Mouse (Mus musculus) adrenal gland, adult (tissue): Measurements from ENCODE around the gene Ankef1.

Experiments
- DNase-seq, 2 experiments: peaks; one replicate each; pipeline ENCODE4 v3.0.0; 2022 to 2023; ENCODE audit warnings: low spot score in 1 of 2; ENCODE audit not compliant: inconsistent age in 2 of 2

Ankef1 gene

DNA sequence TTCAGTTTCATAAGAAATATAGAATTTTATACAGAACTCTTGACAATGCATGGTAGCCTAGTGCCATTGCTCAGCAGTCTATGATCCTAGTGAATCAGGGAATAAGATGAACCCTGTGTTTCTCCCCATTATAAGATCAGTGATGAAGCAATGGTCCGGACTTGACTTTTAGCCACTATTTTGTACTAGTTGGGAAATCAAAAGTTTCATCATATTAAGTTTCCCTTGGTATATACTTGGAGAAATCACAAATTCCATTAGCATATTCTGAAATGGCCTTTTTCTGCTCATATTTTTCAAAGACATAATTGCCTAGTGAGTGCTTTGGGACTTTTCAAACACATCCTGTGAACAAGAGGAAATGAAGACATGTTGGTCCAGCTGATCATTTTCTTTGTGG, at the start of gene Ankef1:
Gene Ankef1, plus strand, starts transcription at position 260 of the 400 bp plus-strand sequence.
- peak in 1 of 2 experiments; percentile 42 for DNase-seq

DNA sequence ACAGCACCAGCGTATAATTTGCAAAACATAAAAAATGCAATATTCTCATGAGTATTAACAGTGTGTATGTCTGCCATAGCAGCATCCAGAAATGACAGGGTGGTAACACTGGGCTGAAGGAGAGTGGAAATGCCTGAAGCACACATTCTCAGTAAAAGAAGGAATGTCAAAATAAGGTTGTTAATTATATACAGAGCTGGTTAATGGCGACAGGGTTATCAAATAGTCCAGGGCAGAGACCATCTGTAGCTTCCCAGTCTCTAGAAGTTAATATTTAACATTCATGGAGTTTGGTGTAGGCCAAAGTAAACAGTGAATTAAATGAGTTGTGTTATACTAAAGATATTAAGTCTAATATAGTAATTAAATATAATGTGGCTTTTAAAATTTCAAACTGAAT, 45.2 kb upstream of the Ankef1 start:
- no peak for DNase-seq

DNA sequence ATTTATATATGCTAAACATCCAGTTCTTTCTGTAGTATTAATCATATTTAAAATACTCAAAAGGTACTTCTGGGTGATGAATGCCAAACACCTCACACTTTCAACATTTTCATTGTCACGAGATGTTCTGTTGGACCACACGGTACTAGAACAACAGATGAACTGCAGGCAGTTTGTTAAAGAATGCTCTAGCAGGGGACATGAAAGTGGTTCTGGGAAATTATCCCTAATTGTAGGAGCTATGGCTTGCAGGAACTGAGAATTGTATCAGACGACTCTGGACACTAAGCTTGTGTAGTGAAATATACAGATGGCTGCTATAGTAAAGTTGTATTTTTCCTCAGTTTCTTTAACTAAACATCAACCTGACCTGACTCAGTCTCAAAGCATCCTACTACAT, 44.8 kb upstream of the Ankef1 start:
- no peak for DNase-seq

DNA sequence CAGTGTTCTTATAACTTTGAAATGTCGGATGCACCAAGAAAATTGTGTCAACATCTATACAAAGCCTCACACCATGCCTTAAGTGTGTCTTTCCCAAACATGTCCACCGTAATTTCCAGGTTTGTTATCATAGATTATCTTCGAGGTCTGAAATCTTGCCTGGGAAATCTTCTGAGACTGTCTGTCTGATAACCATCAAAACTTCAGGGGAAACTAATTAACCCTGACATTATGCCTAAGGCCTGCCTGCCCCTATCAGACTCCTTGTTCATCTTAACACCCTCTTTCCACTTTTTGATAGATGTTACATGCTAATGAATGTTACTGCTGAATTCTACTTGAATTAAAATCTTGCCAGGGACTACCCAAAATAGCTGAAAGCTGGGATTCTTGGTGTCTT, 24.1 kb upstream of the Ankef1 start:
- DNase-seq = no peak

DNA sequence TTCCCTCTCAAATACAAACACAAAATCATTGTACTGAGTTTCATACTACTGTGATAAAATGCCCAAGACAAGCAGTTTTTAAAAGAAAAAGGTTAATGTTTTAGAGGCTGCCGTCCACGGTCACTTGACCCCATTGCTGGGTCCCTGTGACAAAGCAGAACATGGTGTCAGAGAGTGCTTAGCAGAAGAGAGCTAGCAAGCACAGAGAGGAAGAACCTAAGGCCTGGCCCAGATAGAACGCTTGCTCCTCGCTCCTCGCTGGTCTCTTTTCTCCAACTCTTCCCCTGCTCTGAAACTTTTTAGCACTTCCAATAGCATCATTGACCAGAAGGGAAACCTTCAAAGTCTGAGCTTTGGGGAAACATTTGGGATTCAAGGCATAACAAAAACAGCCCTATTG, 19.4 kb upstream of the Ankef1 start:
- DNase-seq = no peak

DNA sequence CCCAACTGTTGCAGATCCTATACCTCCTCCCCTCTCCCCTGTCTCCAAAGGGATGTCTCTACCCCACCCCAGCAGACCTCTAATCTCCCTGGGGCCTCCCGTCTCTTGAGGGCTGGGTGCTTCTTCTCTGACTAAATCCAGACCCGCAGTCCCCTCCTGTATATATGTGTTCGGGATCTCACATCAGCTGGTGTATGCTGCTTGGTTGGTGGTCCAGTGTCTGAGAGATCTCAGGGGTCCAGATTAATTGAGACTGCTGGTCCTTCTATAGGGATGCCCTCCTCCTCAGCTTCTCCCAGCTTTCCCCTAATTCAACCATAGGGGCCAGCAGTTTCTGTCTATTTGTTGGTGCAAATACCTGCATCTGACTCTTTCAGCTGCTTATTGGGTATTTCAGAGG, 18.7 kb upstream of the Ankef1 start:
- no peak for DNase-seq

DNA sequence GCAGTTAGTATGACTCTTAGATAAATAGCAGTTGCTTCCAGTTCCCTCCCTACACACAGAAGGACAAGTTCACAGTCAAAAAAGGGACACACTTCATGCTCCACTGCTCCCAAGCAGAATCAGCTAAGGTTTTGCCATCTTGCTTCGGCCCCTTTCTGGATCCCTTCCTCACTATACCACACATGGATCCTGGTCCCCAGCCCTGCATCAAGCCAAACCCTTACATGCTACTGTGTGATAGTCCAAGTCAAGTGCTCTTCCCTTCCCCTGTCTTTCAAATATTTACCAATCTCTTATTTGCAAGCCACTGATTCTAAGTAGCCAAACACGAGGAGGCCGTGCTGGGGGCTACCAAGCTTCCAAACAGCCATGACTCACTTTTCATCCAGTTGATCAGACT, 16.8 kb upstream of the Ankef1 start:
- DNase-seq = no peak

DNA sequence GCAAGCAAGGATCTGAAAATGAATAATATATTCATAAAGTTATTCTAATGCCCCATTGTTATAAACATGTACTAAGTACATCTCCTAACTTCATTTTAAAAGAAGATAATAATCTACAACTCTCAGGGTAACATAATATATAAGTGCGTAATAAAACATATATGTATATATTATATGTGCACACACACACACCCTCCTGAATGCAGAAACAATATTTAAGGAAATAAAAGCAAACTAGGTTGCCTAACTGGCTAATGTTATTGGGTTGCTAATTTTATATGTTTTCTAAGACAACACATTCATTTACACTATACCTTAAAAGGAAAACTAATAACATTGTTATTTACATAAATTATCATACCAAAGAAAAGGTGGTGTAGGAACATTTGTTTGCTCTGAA, 16.3 kb upstream of the Ankef1 start:
- DNase-seq = no peak

DNA sequence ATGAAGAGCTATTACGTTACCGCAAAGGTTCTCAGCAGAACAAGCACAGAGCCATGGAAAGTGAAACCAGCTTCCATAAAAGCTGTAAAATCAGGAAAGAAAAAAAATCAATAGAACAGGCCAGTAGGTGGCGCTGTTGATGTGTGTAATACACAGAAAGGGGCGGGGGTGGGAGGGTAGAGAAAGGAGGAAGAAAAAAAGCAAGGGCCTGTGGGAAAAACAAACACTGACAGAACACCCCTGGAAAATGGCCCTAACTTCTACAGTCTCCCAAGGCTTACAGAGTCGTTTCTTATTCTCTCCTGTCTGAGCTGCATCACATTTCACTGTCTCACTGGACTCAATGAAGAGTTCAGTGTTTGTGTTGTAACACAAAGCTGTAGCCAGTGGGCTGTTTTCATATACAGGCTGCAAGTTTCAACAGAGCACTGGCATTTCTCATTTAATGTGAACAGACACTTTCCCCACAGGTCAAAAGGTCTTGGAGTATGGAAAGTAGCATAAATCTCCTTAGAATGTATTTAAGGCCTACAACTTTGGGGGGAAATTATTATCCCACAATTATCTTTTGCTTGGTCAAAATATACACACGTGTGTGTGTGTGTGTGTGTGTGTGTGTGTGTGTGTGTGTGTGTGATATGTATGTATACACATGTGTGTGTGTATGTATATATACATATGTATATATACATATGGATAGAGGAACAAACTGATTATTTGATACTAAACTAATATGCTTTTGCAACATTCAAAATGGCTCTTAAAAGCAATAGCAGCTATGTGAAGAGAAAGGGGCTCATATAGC, 15.7 kb upstream of the Ankef1 start:
- peak; percentile 33 to 85 for DNase-seq

DNA sequence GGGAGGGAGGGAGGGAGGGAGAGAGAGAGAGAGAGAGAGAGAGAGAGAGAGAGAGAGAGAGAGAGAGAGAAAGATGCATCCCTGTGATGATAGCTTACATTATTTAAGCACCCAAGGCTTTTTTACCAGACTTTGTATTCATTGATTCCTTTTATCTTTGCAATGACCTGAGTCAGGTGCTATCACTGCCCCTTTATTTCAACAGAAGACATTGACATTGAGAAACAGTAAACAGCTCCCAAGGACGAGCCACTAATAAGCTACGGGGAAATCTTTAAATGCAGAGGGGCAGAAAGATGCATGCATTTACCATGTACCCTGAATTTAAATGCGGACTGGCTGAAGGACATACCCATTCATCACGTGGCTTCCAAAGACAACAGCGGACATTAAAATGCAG, 14.7 kb upstream of the Ankef1 start:
- peak in 1 of 2 experiments; percentile 27 for DNase-seq

DNA sequence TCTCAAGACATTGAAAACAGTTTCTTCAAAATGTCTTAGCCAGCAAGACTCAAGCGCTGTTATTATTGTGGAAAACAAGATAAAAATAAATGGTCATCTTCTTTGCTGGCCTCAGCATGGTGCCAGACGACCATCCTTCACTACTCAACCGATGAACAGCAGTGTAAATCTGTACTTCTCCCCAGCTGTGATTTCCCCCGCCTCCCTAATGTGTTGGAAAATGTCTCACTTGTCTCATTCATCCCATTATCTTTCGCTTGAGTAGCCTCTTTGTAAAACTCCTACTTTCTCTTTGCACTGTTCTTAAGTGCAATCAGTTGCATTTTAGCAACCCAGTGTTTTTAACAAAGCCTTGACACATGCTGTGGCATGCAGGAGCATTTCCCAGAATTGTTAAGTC, 9.4 kb downstream of the Ankef1 start:
- no peak for DNase-seq

DNA sequence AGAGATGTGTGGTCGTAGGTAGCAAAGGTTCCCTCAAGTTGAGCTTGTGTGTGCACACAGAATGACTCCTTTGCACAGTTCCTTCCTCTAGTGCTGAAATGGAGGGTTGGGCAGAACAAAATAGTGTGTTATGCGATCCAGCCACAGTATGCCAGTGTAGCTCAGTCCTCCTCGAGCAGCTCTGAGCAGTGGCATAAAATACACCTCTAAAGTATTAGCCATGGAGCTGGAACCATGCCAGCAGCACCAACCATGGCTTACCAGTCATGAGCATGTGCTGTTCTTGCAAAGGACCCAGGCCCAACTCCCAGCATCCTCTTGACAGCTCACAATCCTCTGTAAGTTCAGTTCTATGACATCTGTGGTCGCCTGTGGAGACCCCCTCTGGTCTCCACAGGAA, 10.0 kb downstream of the Ankef1 start:
- DNase-seq = no peak

DNA sequence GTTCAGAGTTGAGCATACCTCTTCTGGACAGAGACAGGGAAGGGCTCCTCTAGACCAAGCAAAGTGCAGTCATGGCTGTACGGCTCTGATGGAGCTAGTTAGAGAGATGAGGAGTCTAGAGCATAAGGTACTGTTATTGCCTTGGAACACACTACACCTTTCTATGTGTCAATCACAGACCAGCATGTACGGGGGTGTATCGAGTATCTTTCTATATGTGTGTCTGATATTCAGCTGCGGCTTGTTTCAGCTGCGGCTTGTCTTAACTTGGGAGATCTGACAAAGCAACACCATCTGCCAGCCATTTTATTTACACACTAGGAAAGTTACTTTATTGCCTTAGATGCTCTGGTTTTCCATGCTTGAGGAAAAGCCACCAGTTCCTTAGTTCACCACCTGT, 11.1 kb downstream of the Ankef1 start:
- no peak for DNase-seq

DNA sequence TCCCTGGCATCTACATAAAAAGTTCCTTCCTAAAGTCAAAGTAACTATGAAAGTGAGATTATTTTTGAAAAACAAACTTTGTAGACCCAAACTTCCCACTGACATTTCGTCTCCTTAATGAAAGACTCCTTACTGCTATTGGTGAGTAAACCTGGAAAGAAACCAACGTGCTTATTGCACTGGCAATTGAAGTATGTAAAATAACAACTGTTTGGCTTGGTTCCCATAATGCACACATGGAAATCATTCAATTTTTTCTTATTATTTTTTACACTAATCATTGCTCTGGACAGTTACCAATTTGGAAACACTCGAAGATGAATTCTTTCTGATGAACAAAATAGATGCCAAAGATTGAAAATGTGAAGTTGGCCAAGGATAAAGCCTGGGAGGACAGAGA, 12.1 kb downstream of the Ankef1 start:
- no peak for DNase-seq

DNA sequence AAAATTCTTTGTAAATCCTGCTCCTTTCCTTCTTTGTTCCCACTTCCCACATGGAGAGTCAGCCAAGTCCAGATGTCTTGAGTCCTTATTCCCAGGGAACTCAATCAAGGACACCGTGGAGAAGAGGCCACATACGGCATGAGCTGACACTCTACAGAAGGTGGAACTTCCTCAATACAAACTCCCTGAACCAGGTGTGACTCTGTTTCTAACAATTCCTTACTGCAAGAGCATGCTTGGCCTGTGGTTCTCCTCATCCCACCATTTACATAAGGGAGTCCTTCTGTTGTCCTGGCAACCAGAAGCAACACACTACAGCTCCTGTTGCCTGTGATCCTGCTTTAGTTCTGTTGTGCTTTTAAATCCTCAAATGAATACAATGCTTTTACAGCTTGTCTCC, 13.8 kb downstream of the Ankef1 start:
- DNase-seq = no peak

DNA sequence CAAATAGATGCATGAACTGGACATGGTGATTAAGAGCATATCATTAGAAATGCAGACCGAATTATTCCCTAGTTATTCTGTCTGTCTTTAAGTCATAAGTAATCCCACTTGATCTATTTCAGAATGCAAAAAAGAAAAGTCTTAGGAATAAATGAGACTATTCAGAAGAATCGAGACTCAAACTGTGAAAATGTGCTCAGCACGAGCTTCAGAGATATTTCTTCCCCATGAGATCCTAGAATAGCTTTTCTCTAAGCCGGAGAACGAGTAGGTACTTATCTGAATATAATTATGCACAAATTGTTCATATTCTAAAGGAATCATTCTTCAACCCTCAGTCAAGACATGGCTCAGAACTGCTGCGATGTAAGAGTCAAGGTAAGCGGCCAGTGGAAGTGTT, 27.2 kb downstream of the Ankef1 start:
- DNase-seq = no peak

DNA sequence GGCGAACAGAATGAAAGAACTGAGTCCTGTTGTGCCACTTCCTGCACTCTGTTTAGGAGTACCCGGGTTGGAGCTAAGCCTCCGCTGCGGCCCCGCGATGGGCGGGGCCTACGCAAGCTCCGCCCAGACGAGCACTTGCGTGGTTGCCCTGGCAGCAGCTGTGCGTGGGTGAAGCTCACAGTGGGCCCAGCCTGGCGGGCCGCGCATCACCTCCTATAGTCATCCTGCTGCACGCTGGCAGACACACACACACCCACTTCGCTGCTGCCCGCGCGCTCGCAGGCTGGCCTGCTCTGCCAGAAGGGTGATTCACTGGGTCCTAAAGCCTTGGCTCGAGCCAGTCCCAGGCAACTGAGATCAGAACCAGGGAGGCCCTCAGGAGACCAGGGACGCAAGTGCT, 30.3 kb downstream of the Ankef1 start:
- DNase-seq = peak; percentile 89 to 92

DNA sequence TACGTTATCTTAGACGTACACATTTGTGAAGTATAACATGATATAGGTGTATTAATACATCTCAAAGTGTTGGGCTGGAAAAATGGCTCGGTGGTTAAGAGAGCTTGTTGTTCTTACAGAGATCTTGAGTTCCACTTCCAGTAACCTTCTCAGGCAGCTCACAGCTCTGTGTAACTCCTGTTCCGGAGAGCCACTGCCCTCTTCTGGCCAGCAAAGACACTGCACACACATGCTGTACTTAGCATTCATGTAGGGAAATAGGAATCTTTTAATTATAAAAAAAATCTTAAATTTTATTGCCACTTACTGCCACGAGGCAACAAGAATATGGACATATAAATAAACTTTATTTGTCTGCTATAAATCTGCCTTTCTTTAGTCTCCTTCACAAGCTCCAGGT, 56.3 kb downstream of the Ankef1 start:
- no peak for DNase-seq

DNA sequence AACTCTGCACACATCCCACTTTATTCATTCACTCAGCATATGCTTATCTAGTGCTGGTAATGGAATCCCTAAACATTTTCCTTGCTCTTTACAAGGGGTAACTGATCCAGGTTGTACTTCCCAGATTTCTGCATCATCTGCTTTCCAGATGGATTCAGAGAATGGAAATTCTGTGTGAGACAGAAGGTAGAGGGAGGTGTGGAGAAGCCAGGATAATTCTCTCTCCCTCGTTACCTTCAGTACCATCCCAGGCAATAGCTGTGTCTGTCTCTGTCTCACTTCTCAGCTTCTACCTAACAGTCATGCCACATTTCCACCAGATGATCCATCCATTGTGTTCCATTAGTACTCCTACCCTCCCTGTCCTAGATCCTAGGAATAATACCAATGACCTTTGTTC, 60.6 kb downstream of the Ankef1 start:
- no peak for DNase-seq

DNA sequence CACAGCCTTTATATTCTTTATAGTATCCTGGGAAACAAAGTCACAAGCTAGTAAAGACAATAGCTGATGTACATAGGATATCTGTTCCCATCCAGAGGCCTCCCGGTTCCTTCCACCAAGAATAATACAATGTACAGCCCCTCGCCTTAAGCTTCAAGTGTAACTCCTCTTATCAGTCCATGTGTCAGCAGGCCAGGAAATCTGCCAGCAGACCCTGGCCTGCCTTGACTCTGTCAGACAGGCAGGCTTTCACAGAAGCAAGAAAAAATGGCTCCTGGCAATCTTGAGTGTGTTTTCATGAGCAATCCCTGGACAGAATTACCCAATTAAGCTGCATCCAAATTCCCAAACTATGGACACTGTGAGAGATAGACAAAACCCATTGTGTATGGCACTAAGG, 69.1 kb downstream of the Ankef1 start:
- no peak for DNase-seq

DNA sequence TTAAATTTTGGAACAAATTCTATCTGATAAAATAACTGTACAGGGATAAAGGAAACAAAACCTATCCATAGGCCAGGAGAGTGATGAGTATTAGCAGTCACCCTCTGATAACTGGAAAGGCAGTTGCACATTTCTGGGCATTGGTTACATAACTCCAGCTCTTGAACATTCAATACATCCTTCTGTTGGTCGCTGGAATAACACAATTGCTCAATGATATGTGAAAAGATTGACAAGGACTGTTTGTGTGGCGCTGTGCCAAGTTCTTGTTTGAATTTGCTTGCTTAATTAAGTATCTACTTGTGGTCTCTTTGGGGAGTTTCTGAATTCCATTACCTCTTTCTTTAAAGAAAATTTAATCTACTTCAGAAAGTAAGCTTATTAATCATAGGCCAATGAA, 81.1 kb downstream of the Ankef1 start:
- DNase-seq = no peak

DNA sequence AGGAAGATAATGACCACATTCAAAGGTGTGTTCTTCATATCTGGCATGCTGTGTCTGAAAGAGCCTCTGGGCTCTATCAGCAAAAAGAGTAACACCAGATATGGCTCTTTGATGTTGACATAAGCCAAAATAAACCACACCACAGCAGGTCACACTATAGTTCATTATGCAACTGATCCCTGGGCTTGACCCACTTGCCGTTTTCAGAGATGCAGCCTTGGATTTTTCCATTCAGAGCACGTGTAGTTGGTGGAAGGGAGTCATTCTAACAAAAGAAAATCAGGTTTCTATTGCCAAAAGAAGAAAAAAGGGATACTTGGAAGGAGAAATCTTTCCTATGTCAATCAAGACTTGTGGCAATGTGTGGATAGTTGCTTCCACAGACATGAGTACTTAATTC, 87.1 kb downstream of the Ankef1 start:
- DNase-seq = peak; percentile 27 to 69

DNA sequence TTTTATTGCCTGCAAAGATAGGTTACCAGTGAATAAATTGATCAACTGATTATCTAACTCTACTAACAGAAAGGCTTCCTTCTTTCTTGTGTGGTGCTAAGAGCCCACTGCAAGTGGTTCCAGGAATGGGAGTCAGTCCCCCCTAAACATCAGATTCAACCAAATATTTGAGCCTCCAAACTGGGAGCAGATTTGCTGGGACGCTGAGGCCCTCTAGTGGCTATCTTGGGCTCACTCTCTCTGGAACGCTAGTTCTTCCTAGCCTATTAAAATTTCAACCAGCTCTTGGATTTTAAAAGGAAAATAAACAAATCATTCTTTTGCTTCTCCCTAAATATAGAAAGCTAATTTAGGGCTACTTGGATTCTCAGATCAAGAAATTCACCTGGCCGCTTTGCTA, 94.7 kb downstream of the Ankef1 start:
- DNase-seq = peak; percentile 41 to 84
